Mouse (Mus musculus): ENCODE measurements at regions not wholly inside any gene's neighbourhood (a gene's known extent, or its start where the extent isn't known, plus 50 kb on each side); places are given as distances from the start of the nearest gene placed in this dataset.

DNA sequence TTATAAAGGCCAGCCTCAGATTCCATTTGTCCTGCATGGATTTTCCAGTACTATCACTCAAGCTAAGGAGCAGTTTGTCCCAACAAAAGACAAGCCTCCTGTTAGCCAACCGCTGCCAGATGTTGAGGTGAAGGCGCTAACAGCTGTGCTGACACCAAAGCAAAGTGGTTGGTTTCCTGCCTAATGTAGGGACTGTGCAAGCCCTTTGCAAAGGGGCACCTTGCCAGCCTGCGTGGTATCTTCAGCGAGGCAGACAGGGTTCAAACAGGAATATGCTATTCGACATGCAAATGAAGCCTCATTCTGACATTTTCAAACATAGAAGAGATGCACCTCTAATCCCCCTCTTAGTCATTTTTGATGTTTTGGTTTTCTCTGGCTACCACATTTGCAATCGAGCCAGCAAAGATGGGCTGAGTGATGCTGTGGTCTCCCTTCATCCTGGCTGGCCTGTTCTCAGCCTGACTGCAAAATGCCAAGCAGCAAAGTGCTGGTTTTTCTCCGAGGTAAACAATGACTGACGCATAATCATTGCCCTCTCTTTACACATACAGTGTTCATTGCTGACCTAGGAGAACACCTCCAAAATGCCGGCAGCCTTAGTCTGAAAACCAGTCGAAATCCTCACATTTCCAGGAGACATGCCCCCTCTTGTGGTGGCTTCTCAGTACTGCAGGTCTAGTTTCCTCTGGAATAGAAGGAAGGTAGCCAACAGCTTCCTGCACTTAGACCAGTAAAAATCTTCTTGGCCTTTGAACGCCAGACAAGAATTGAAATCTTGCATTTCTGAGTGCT is 84.3 kb upstream of the Tank start:
- no peak for TF ChIP-seq TCF12 (IDR thresholded peaks at IDR 0.05; ENCODE audit: insufficient read depth, poor library complexity, severe bottlenecking)
- TF ChIP-seq MYOD1 (IDR thresholded peaks at IDR 0.05; ENCODE audit: control insufficient read depth in 1 of 3, insufficient read length in 2 of 3, low read depth in 2 of 3): peak in 2 of 3 experiments; percentile 4 to 45
- Histone ChIP-seq H3ac (ENCODE audit: control insufficient read depth, insufficient read length) (no peak overlapping the region), H3K36me3 (ENCODE audit: control insufficient read depth, insufficient read depth) (no peaks in the 10 kb centered on the region), H3K4me3 (no peak overlapping the region), H3K79me2 (ENCODE audit: control insufficient read depth, insufficient read depth) (no peaks in the 10 kb centered on the region), H3K27me3 (ENCODE audit: control insufficient read depth, insufficient read depth, insufficient read length) (no peaks in the 10 kb centered on the region), H3K4me2 (ENCODE audit: low read depth) (peak overlapping the region; percentile 86)

DNA sequence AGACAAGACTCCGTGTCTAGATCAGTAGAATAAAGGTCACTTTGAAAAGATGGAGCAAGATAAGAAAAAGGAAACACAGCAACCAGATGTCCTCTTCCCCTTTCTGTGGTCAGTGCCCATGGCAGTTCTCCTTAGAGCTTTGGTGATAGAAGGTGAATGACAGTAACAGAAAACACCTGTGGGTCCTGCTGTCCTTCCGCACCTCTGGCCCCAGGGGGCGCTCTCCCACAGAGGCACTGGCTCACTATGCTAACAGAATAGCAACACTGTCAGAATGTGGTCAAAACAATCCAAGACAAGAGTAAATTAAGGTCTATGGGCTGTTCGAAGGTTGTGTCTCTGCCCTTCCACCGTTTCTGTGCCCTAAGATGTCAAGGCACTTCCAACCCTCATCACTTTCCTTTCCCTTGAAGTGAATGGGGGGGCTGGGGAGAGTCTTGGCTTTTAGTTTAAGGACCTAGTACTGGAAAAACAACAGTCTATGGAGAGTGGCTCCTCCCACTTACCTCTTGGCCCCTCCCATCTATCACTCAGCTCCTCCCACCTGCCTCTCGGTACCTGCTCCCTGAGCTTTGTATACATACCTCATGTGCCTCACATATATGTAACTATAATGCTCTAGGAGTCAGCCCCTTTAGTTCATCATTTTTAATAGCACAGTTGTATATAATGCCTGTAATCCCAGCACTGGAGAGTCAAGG is 86.2 kb upstream of the Tank start:
- Histone ChIP-seq H3K36me3 (ENCODE audit: control insufficient read depth, insufficient read depth) (no peaks in the 10 kb centered on the region), H3K79me2 (ENCODE audit: control insufficient read depth, insufficient read depth) (no peaks in the 10 kb centered on the region), H3ac (ENCODE audit: control insufficient read depth, insufficient read length) (no peak overlapping the region), H3K4me3 (no peak overlapping the region), H3K4me2 (ENCODE audit: low read depth) (no peak overlapping the region), H3K27me3 (ENCODE audit: control insufficient read depth, insufficient read depth, insufficient read length) (no peaks in the 10 kb centered on the region)
- no peak for TF ChIP-seq SRF (IDR thresholded peaks at IDR 0.05; ENCODE audit: control insufficient read depth, insufficient read length, low read depth)
- TF ChIP-seq POLR2A (IDR thresholded peaks at IDR 0.05; ENCODE audit: insufficient read length, low read depth): no peak

DNA sequence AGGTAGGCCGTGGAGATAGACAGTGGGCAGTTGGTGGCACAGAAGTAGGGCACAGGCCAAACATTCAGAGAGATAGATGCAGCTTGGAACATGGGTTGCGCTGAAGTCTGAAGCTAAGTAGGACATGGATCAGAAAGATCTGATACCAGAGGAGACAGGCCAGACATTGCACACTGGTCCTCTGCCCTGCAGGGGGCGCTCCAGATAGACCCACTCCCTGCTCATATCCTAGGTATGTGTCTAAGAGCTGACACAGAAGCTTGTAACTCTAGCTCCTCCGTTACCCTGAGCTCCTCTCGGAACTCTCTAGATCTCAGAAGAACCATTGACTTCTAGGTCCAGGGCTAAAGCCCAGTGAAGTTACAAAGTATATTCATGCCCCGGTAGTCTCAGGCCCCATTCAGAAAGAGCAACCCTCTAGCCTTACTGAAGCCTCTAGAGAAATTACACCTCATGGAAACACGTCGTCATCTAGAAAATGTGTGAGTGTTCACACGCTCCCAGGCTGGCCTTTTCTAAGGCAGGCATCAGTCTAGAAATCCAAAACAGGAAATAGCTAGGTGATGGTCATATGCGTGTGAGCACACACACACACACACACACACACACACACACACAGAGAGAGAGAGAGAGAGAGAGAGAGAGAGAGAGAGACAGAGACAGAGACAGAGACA is 87.8 kb upstream of the Tank start:
- H3K4me2 ChIP-seq (ENCODE audit: low read depth): no peak overlapping the region
- H3ac ChIP-seq (ENCODE audit: control insufficient read depth, insufficient read length): no peak overlapping the region
- no peaks in the 10 kb centered on the region for H3K79me2 ChIP-seq (ENCODE audit: control insufficient read depth, insufficient read depth)
- TF ChIP-seq E2F4 (IDR thresholded peaks at IDR 0.05; ENCODE audit: insufficient read depth) (no peak), CEBPB (IDR thresholded peaks at IDR 0.05; ENCODE audit: insufficient read depth, poor library complexity, severe bottlenecking) (no peak), TCF12 (IDR thresholded peaks at IDR 0.05; ENCODE audit: insufficient read depth, poor library complexity, severe bottlenecking) (no peak), MAX (IDR thresholded peaks at IDR 0.05; ENCODE audit: low read depth) (no peak), REST (IDR thresholded peaks at IDR 0.05; ENCODE audit: insufficient read depth, insufficient read length) (no peak), MYOD1 (IDR thresholded peaks at IDR 0.05; ENCODE audit: control insufficient read depth in 1 of 3, insufficient read length in 2 of 3, low read depth in 2 of 3) (no peak), SRF (IDR thresholded peaks at IDR 0.05; ENCODE audit: control insufficient read depth, insufficient read length, low read depth) (no peak), MYOG (IDR thresholded peaks at IDR 0.05; ENCODE audit: control insufficient read depth in 1 of 3, insufficient read depth in 1 of 3, insufficient read length in 2 of 3, low read depth in 2 of 3) (no peak), POLR2AphosphoS2 (IDR thresholded peaks at IDR 0.05; ENCODE audit: insufficient read length, low read depth) (no peak), USF1 (IDR thresholded peaks at IDR 0.05; ENCODE audit: low read depth) (no peak), POLR2A (IDR thresholded peaks at IDR 0.05; ENCODE audit: insufficient read length, low read depth) (no peak), TCF3 (IDR thresholded peaks at IDR 0.05; ENCODE audit: insufficient read length, low read depth) (no peak)
- H3K4me3 ChIP-seq: no peak overlapping the region
- no peaks in the 10 kb centered on the region for H3K36me3 ChIP-seq (ENCODE audit: control insufficient read depth, insufficient read depth)
- no peaks in the 10 kb centered on the region for H3K27me3 ChIP-seq (ENCODE audit: control insufficient read depth, insufficient read depth, insufficient read length)

DNA sequence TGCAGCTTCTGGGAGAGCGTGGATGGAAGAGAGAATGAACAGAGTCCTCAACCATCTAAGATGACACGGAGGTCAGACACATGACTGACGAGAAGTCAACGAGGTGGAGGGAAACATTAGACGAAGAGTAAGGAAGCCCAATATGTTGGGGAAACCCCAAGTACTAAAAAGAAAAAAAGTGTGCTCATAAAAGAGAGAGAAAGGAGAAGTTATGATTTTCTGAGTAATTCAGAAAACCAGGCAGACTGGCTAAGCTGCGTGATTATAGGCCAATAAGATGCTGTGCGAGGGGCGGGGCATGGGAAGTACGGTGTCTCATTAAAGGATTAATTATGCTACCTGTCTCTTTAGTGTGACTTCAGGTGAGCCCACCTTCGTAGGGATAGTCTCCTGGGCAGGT is 88.6 kb upstream of the Tank start:
- H3K36me3 ChIP-seq (ENCODE audit: control insufficient read depth, insufficient read depth): no peaks in the 10 kb centered on the region
- no peak for TF ChIP-seq TCF12 (IDR thresholded peaks at IDR 0.05; ENCODE audit: insufficient read depth, poor library complexity, severe bottlenecking)
- TF ChIP-seq POLR2AphosphoS2 (IDR thresholded peaks at IDR 0.05; ENCODE audit: insufficient read length, low read depth): no peak
- no peak for TF ChIP-seq SRF (IDR thresholded peaks at IDR 0.05; ENCODE audit: control insufficient read depth, insufficient read length, low read depth)
- no peak for TF ChIP-seq MYOD1 (IDR thresholded peaks at IDR 0.05; ENCODE audit: control insufficient read depth in 1 of 3, insufficient read length in 2 of 3, low read depth in 2 of 3)
- no peak for TF ChIP-seq REST (IDR thresholded peaks at IDR 0.05; ENCODE audit: insufficient read depth, insufficient read length)
- no peak for TF ChIP-seq E2F4 (IDR thresholded peaks at IDR 0.05; ENCODE audit: insufficient read depth)
- no peak for TF ChIP-seq MAX (IDR thresholded peaks at IDR 0.05; ENCODE audit: low read depth)
- no peak for TF ChIP-seq POLR2A (IDR thresholded peaks at IDR 0.05; ENCODE audit: insufficient read length, low read depth)
- no peak for TF ChIP-seq CEBPB (IDR thresholded peaks at IDR 0.05; ENCODE audit: insufficient read depth, poor library complexity, severe bottlenecking)
- TF ChIP-seq MYOG (IDR thresholded peaks at IDR 0.05; ENCODE audit: control insufficient read depth in 1 of 3, insufficient read depth in 1 of 3, insufficient read length in 2 of 3, low read depth in 2 of 3): no peak
- TF ChIP-seq TCF3 (IDR thresholded peaks at IDR 0.05; ENCODE audit: insufficient read length, low read depth): no peak
- TF ChIP-seq USF1 (IDR thresholded peaks at IDR 0.05; ENCODE audit: low read depth): no peak

DNA sequence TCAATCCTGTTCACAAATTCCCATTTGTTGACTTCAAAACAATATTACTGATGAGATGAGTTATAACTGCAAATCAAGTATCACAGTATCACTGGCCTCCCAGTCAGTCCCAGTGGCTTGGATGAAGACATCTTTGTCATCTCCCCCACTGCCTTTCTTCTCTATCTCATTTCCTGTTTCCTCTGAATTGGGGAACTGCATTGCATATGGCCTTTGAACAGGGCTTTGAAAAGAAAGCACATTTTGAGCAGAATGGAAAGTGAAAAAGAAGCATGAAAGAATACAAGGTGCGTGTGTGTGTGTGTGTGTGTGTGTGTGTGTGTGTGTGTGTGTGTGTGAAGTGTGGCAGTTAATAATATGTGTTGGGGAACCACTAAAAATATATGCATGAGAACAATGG is 94.6 kb upstream of the Tank start:
- no peaks in the 10 kb centered on the region for H3K36me3 ChIP-seq (ENCODE audit: control insufficient read depth, insufficient read depth)
- H3K4me3 ChIP-seq: no peak overlapping the region
- TF ChIP-seq POLR2AphosphoS2 (IDR thresholded peaks at IDR 0.05; ENCODE audit: insufficient read length, low read depth) (no peak), USF1 (IDR thresholded peaks at IDR 0.05; ENCODE audit: low read depth) (no peak), REST (IDR thresholded peaks at IDR 0.05; ENCODE audit: insufficient read depth, insufficient read length) (no peak), POLR2A (IDR thresholded peaks at IDR 0.05; ENCODE audit: insufficient read length, low read depth) (no peak), E2F4 (IDR thresholded peaks at IDR 0.05; ENCODE audit: insufficient read depth) (no peak), MYOD1 (IDR thresholded peaks at IDR 0.05; ENCODE audit: control insufficient read depth in 1 of 3, insufficient read length in 2 of 3, low read depth in 2 of 3) (no peak), TCF3 (IDR thresholded peaks at IDR 0.05; ENCODE audit: insufficient read length, low read depth) (no peak), MYOG (IDR thresholded peaks at IDR 0.05; ENCODE audit: control insufficient read depth in 1 of 3, insufficient read depth in 1 of 3, insufficient read length in 2 of 3, low read depth in 2 of 3) (no peak), CEBPB (IDR thresholded peaks at IDR 0.05; ENCODE audit: insufficient read depth, poor library complexity, severe bottlenecking) (no peak), SRF (IDR thresholded peaks at IDR 0.05; ENCODE audit: control insufficient read depth, insufficient read length, low read depth) (no peak), TCF12 (IDR thresholded peaks at IDR 0.05; ENCODE audit: insufficient read depth, poor library complexity, severe bottlenecking) (no peak), MAX (IDR thresholded peaks at IDR 0.05; ENCODE audit: low read depth) (no peak)
- no peaks in the 10 kb centered on the region for H3K79me2 ChIP-seq (ENCODE audit: control insufficient read depth, insufficient read depth)
- no peak overlapping the region for H3K4me2 ChIP-seq (ENCODE audit: low read depth)
- H3K27me3 ChIP-seq (ENCODE audit: control insufficient read depth, insufficient read depth, insufficient read length): no peaks in the 10 kb centered on the region
- H3ac ChIP-seq (ENCODE audit: control insufficient read depth, insufficient read length): no peak overlapping the region

More for the DNA sequence above, 88.6 kb upstream of the Tank start:
- Histone ChIP-seq H3K27me3 (ENCODE audit: control insufficient read depth, insufficient read depth, insufficient read length) (no peaks in the 10 kb centered on the region), H3ac (ENCODE audit: control insufficient read depth, insufficient read length) (no peak overlapping the region), H3K4me3 (no peak overlapping the region), H3K79me2 (ENCODE audit: control insufficient read depth, insufficient read depth) (no peaks in the 10 kb centered on the region), H3K4me2 (ENCODE audit: low read depth) (no peak overlapping the region)
